Mouse (Mus musculus): ENCODE data around the gene Kdm4c. TPM values are rescaled to one million over a fixed set of nuclear protein-coding genes. Genes with fewer than 3 reads are reported as not detected.
"Not testable (repeated sequence)": the region's sequence is repeated elsewhere in the genome, so short reads cannot be mapped to it uniquely, and the experiment has no call there.

Kdm4c gene
- 0.91 and 1.9 TPM in 2 replicates for polyA plus RNA-seq (2012; rRNA removed)

GRCm38 (mm10) chr4:74242176-74242575, at the start of gene Kdm4c:
Gene Kdm4c (plus strand): TSS chr4:74242497.
- no peak for TF ChIP-seq POLR2A (IDR thresholded peaks at IDR 0.05; ENCODE audit: control insufficient read depth, low read depth, low read length)
- no peak for TF ChIP-seq CTCF (IDR thresholded peaks at IDR 0.05; ENCODE audit: control insufficient read depth, insufficient read depth, insufficient replicate concordance, low read depth, low read length)
- H3K4me3 ChIP-seq (ENCODE audit: control insufficient read depth, low read depth, low read length) = no peak within 1 kb of the TSS
- H3K27me3 ChIP-seq (ENCODE audit: control insufficient read depth, insufficient read depth, low read length) = no peaks in the 10 kb centered on the region

GRCm38 (mm10) chr4:74201281-74201811, 41.0 kb upstream of the Kdm4c start:
- H3K4me1 ChIP-seq (ENCODE audit: control insufficient read depth, insufficient read depth, low read length) = no peaks in the 10 kb centered on the region
- H3K27ac ChIP-seq (ENCODE audit: control insufficient read depth, insufficient read depth, low read depth, low read length) = no peak overlapping the region
- TF ChIP-seq POLR2A (IDR thresholded peaks at IDR 0.05; ENCODE audit: control insufficient read depth, low read depth, low read length) (no peak), CTCF (IDR thresholded peaks at IDR 0.05; ENCODE audit: control insufficient read depth, insufficient read depth, insufficient replicate concordance, low read depth, low read length) (no peak)
- H3K36me3 ChIP-seq (ENCODE audit: control insufficient read depth, insufficient read depth, low read length) = no peaks in the 10 kb centered on the region
- no peaks in the 10 kb centered on the region for H3K27me3 ChIP-seq (ENCODE audit: control insufficient read depth, insufficient read depth, low read length)
- no peak overlapping the region for H3K4me3 ChIP-seq (ENCODE audit: control insufficient read depth, low read depth, low read length)

More at GRCm38 (mm10) chr4:74242176-74242575, at the start of gene Kdm4c:
- Histone ChIP-seq H3K36me3 (ENCODE audit: control insufficient read depth, insufficient read depth, low read length) (no peaks in the 10 kb centered on the region), H3K4me1 (ENCODE audit: control insufficient read depth, insufficient read depth, low read length) (no peaks in the 10 kb centered on the region), H3K27ac (ENCODE audit: control insufficient read depth, insufficient read depth, low read depth, low read length) (no peak within 1 kb of the TSS)

- H3K36me3 ChIP-seq (ENCODE audit: control insufficient read depth, insufficient read depth, low read length); H3K27me3 ChIP-seq (ENCODE audit: control insufficient read depth, insufficient read depth, low read length); H3K4me1 ChIP-seq (ENCODE audit: control insufficient read depth, insufficient read depth, low read length); H3K4me3 ChIP-seq (ENCODE audit: control insufficient read depth, low read depth, low read length); H3K27ac ChIP-seq (ENCODE audit: control insufficient read depth, insufficient read depth, low read depth, low read length): not testable (repeated sequence)
Measured at GRCm38 (mm10) chr4:74221780-74222179, 20.5 kb upstream of the Kdm4c start.

- Histone ChIP-seq H3K4me1 (ENCODE audit: control insufficient read depth, insufficient read depth, low read length) (no peaks in the 10 kb centered on the region), H3K36me3 (ENCODE audit: control insufficient read depth, insufficient read depth, low read length) (no peaks in the 10 kb centered on the region), H3K4me3 (ENCODE audit: control insufficient read depth, low read depth, low read length) (no peak overlapping the region), H3K27me3 (ENCODE audit: control insufficient read depth, insufficient read depth, low read length) (no peaks in the 10 kb centered on the region), H3K27ac (ENCODE audit: control insufficient read depth, insufficient read depth, low read depth, low read length) (no peak overlapping the region)
- no peak for TF ChIP-seq CTCF (IDR thresholded peaks at IDR 0.05; ENCODE audit: control insufficient read depth, insufficient read depth, insufficient replicate concordance, low read depth, low read length)
- TF ChIP-seq POLR2A (IDR thresholded peaks at IDR 0.05; ENCODE audit: control insufficient read depth, low read depth, low read length) = no peak
Measured at GRCm38 (mm10) chr4:74222360-74222759, 19.9 kb upstream of the Kdm4c start.

- H3K27me3 ChIP-seq (ENCODE audit: control insufficient read depth, insufficient read depth, low read length) = no peaks in the 10 kb centered on the region
Measured at GRCm38 (mm10) chr4:74224210-74224609, 18.1 kb upstream of the Kdm4c start.

GRCm38 (mm10) chr4:74230994-74231393, 11.3 kb upstream of the Kdm4c start:
- Histone ChIP-seq H3K27ac (ENCODE audit: control insufficient read depth, insufficient read depth, low read depth, low read length) (no peak overlapping the region), H3K36me3 (ENCODE audit: control insufficient read depth, insufficient read depth, low read length) (no peaks in the 10 kb centered on the region)
- TF ChIP-seq POLR2A (IDR thresholded peaks at IDR 0.05; ENCODE audit: control insufficient read depth, low read depth, low read length) (no peak), CTCF (IDR thresholded peaks at IDR 0.05; ENCODE audit: control insufficient read depth, insufficient read depth, insufficient replicate concordance, low read depth, low read length) (peak; percentile 54; the same call in 1 of the 2 replicates)

More at GRCm38 (mm10) chr4:74224210-74224609, 18.1 kb upstream of the Kdm4c start:
- no peak overlapping the region for H3K4me3 ChIP-seq (ENCODE audit: control insufficient read depth, low read depth, low read length)
- no peaks in the 10 kb centered on the region for H3K36me3 ChIP-seq (ENCODE audit: control insufficient read depth, insufficient read depth, low read length)
- H3K27ac ChIP-seq (ENCODE audit: control insufficient read depth, insufficient read depth, low read depth, low read length) = no peak overlapping the region
- no peaks in the 10 kb centered on the region; the same call in none of the 2 replicates for H3K4me1 ChIP-seq (ENCODE audit: control insufficient read depth, insufficient read depth, low read length)
- no peak for TF ChIP-seq CTCF (IDR thresholded peaks at IDR 0.05; ENCODE audit: control insufficient read depth, insufficient read depth, insufficient replicate concordance, low read depth, low read length)
- TF ChIP-seq POLR2A (IDR thresholded peaks at IDR 0.05; ENCODE audit: control insufficient read depth, low read depth, low read length) = no peak

GRCm38 (mm10) chr4:74231405-74231804, 10.9 kb upstream of the Kdm4c start:
- Histone ChIP-seq H3K4me1 (ENCODE audit: control insufficient read depth, insufficient read depth, low read length) (no peaks in the 10 kb centered on the region; the same call in none of the 2 replicates), H3K27me3 (ENCODE audit: control insufficient read depth, insufficient read depth, low read length) (no peaks in the 10 kb centered on the region), H3K4me3 (ENCODE audit: control insufficient read depth, low read depth, low read length) (no peak overlapping the region), H3K36me3 (ENCODE audit: control insufficient read depth, insufficient read depth, low read length) (no peaks in the 10 kb centered on the region), H3K27ac (ENCODE audit: control insufficient read depth, insufficient read depth, low read depth, low read length) (no peak overlapping the region)
- peak; percentile 49; the same call in 1 of the 2 replicates for TF ChIP-seq CTCF (IDR thresholded peaks at IDR 0.05; ENCODE audit: control insufficient read depth, insufficient read depth, insufficient replicate concordance, low read depth, low read length)
- no peak for TF ChIP-seq POLR2A (IDR thresholded peaks at IDR 0.05; ENCODE audit: control insufficient read depth, low read depth, low read length)

More at GRCm38 (mm10) chr4:74230994-74231393, 11.3 kb upstream of the Kdm4c start:
- Histone ChIP-seq H3K4me1 (ENCODE audit: control insufficient read depth, insufficient read depth, low read length) (no peaks in the 10 kb centered on the region; the same call in none of the 2 replicates), H3K27me3 (ENCODE audit: control insufficient read depth, insufficient read depth, low read length) (no peaks in the 10 kb centered on the region), H3K4me3 (ENCODE audit: control insufficient read depth, low read depth, low read length) (no peak overlapping the region)
